In genomic region chr2:34448756-34449155, GRCm38 (mm10) we compare ENCODE assay signal across 26 mouse cellular contexts.
"Had no signal": no experiment of that assay in that cellular context is flagged by ENCODE, and none has a peak within 500 bp of the region (broad histone marks: within the 10 kb centered on the region; RNA-seq: fewer than 3 reads in every experiment).

No protein-coding gene starts in this region.

- H3K9ac ChIP-seq: heart, embryonic 12.5 days; hindbrain, embryonic 12.5 days; hindbrain, embryonic 14.5 days; intestine, embryonic 15.5 days; kidney, embryonic 15.5 days; limb, embryonic 12.5 days; liver, embryonic 13.5 days had no signal

- ATAC-seq: inflammation-experienced regulatory T-cells, adult 6 months; intestine, embryonic 15.5 days; intestine, postnatal 0 days had no signal

- H3K4me2 ChIP-seq: heart, embryonic 12.5 days; hindbrain, embryonic 12.5 days; hindbrain, embryonic 14.5 days; intestine, embryonic 15.5 days; kidney, embryonic 15.5 days; limb, embryonic 12.5 days; liver, embryonic 11.5 days; liver, embryonic 13.5 days had no signal

- H3K9me3 ChIP-seq: heart, embryonic 10.5 days; heart, embryonic 12.5 days; hindbrain, embryonic 10.5 days; hindbrain, embryonic 12.5 days; intestine, embryonic 15.5 days; kidney, embryonic 15.5 days; limb, embryonic 10.5 days; limb, embryonic 12.5 days; liver, embryonic 13.5 days had no signal

- H3K27ac ChIP-seq: gastrocnemius, adult 2 months; heart, embryonic 10.5 days; hindbrain, embryonic 12.5 days; hindbrain, embryonic 14.5 days; intestine, embryonic 15.5 days; kidney, embryonic 15.5 days; kidney, postnatal 0 days; left cerebral cortex, adult 2 months; limb, embryonic 10.5 days; limb, embryonic 12.5 days; liver, embryonic 13.5 days had no signal

- DNase-seq: gastrocnemius, adult 2 months; gastrocnemius, postnatal 10 days; gastrocnemius, postnatal 25 days; heart, postnatal 10 days; heart, postnatal 4 days; kidney, adult 18-20 months; kidney, adult 9 months; kidney, postnatal 14 days; kidney, postnatal 36 days; layer of hippocampus, adult 9-11 months; liver; liver, embryonic 13.5 days had no signal

- H3K27me3 ChIP-seq: heart, embryonic 12.5 days; hindbrain, embryonic 12.5 days; intestine, embryonic 15.5 days; kidney, embryonic 15.5 days; limb, embryonic 12.5 days; liver, embryonic 13.5 days had no signal

- H3K4me1 ChIP-seq: liver, embryonic 13.5 days had no signal

- H3K36me3 ChIP-seq: hindbrain, embryonic 12.5 days had no signal

- H3K4me3 ChIP-seq: gastrocnemius, adult 2 months; heart, embryonic 10.5 days; heart, embryonic 12.5 days; hindbrain, embryonic 10.5 days; hindbrain, embryonic 12.5 days; intestine, embryonic 15.5 days; kidney, embryonic 15.5 days; left cerebral cortex, adult 2 months; limb, embryonic 10.5 days; limb, embryonic 12.5 days; liver, embryonic 13.5 days had no signal
